Mouse (Mus musculus): ENCODE results near the gene Foxa1.

GRCm38 (mm10) chr12:57542746-57543626, 3.7 kb downstream of the Foxa1 start:
- TF ChIP-seq POLR2A (IDR thresholded peaks at IDR 0.05; ENCODE audit: low read depth, low read length) (no peak), CTCF (IDR thresholded peaks at IDR 0.05; ENCODE audit: borderline replicate concordance, insufficient read depth, low read length) (no peak)

Measured in embryonic fibroblast, embryonic 13.5 days (primary cell).